Mouse (Mus musculus) urinary bladder, adult 2 months (tissue): ENCODE measurements around the gene Tex37. TPM values are rescaled to one million over a fixed set of nuclear protein-coding genes. Genes with fewer than 3 reads are reported as not detected.

Experiments used
- DNase-seq: peaks from one replicate; pipeline ENCODE4 v3.0.0; 2022; ENCODE audit warnings: low spot score
- polyA plus RNA-seq: library from polyadenylated mRNA; depleted of rRNA; stranded (reverse); fragments of >200 nt; gene quantifications from 2 replicates; pipeline ENCODE4 v1.2.3, GENCODE M21; 2012; rRNA removed

The Tex37 gene
- polyA plus RNA-seq, 1 experiment: not detected

DNA sequence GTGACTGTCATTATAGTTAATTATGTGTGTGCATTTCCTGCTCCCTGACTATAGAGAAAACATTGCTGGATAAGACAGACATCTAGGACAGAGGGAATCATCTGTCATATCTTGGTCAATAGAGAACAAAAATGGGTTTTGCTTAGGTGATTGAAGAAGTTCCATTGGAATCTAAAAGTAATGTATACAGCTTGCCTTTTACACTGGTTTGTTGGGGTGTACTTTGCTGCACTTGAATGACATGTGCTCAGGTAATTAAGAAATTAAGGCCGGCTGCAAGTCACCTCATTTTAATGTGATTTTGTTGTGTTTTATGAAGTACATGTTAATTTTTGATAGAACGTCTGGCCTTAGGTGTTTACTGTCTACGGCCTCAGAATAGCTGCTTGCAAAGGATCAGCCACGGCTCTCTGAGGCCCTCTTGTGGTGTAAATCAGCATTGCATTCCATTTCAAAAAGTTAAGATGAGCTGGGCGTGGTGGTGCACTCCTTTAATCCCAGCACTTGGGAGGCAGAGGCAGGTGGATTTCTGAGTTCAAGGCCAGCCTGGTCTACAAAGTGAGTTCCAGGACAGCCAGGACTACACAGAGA lies 37.9 kb downstream of the Tex37 start:
- no peak for DNase-seq

DNA sequence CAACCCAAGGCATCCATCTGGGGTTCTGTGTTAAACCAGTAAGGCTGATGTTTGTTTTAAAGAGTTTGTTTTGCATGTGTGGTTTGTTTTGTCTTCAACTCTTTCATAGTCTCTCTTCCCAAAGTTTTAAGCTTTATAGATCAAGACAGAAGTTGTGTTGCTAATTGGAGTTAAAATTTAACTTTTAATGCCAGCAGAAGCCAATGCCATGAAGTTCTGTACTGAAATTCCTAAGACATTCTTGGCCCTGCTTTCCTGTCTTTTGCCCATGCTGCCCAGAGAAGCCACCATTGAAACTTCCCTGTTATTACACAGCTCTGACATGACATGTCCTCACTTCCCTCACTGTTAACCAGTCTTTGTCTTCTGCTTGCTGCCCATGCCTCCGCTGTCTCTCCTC lies 43.7 kb downstream of the Tex37 start:
- DNase-seq: no peak

DNA sequence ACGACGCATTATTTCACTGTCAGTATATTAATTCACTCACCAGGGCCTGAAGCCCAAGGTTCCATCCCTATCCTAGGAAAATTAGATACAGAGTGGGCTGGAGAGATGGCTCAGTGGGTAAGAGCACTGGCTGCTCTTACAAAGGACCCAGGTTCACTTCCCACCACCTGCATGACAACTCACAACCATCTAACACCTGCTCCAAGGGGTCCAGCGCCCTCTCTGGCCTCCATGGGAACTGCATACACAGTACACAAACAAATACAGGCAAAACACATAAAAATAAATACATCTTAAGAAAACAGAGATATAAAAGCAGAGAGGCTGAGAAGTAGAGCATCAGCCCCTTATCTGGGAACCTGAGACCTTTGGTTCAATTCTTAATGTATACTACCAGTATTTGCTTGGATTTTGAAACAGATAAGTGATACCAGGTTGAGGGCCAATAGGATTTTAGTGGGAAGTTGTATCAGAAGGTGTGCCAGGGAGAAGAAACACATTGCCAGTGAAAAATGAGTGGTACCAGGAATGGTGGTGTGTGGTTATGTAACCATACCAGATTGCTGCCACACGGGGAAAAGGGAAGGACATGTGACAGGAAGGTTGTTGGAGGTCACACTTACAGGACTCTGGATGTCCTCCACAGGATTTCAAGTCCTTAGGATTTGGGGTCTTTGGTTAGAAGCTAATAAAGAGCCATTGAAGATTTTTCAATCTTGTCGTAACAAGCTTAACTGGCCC lies 44.5 kb downstream of the Tex37 start:
- no peak for DNase-seq

DNA sequence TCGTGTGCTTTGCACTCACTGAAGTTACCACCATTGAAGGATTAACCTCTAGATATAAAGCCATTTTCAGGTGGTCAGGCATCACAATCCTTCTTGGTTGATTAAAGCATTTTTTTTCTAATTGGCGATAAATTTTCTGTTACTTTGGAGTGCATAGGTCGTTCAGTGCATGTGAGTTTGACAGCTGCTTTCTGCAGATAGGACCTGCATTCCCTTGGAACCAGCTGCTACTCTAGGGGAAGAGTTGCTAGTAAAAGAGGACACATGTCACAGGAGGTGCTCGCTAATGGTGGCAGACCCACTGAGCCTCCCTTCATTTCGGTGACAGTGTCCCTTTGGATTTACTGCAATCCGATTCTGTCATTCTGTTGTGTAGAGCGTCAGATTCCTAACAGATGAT lies 46.2 kb downstream of the Tex37 start:
- no peak for DNase-seq

DNA sequence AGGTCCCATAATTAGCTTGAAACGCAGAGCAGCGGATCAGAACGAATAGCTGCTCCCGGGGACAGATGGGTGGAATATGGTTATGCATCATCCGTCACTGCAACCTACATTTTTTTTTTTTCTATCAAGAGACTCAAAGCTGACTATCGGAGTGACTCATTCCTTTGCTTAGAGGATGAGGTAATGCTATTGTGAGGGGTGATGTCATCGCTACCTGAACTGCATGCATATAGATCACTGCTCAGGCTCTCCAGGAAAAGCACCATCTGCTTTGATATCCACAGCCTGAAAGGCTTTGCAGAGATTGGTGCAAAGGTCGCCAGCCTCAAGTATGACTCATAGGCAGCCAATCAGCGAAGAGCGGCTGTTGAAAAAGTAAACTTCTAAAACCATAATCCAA lies 46.6 kb downstream of the Tex37 start:
- DNase-seq: no peak

DNA sequence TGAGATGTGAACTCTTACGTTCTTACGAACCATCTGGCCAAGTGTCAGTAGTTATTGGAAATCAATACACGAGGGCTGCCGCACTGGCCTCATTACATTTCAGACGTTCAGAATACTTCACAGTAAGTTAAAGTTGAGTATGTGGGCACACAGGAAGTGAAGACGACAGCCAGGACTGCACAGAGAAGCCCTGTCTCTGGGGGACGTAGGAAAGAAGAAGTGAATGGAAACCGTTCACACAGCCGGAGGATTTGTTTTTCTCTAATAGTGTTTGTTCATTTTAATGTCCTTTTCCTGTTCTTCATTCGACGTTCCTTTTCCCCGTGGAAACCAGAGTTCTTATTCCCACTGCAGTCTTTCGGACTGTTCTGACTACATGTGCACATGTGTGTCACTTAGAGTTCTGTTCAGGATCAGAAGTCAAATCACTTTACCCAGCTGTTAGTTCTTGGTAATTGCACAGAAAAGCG lies 47.2 kb downstream of the Tex37 start:
- DNase-seq: no peak

DNA sequence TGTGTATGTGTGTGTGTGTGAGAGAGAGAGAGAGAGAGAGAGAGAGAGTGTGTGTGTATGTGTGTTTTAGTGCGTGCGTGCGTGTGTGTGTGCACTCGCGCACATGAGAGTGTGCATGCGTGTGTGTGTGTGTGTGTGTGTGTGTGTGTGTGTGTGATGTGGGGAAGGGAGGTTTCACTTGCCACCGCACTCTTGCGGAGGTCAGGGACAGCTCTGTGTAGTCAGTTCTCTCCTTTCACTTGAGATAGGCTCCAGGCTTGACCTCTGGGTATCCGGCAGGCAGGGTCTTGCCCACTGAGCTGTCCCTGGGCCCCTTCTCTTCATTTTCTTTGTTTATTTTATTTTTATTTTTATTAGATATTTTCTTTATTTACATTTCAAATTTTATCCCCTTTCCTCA lies 51.4 kb downstream of the Tex37 start:
- no peak for DNase-seq

DNA sequence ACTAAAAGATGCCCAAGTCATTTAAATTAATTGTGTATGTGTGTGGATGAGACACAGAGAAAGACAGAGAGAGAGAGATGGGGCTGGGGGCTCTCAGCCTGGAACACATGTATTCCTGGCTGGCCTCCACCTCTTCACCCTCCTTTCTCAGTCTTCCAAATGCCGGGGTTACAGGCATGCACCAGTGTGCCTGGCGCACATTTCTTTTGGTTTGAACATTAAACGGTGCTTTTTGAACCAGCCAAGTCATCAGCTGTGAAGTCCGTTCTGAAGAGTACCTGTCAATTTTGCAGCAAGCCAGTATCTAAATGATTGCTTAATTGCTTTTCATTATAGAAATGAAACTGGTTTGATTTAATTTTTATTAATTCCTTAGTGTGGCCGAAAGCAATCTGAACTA lies 52.0 kb downstream of the Tex37 start:
- no peak for DNase-seq

DNA sequence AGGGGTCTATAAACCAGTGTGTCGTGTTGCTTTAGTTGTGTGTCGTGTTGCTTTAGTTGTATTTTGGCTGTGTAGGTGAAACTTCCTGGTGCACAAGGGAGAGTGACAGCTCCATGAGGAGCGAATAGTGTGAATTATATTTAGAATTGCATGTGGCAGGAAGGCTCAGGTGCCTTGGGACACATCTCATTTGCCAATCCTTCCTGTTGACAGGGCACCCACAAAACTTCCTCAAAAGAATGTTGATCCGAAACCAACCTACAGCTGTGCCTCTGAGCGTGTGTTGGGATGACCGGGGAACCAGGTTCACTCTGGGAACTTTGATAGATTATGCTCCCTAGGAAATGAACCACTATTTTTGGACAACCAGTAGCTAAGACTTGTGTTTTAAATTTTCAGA lies 54.4 kb downstream of the Tex37 start:
- no peak for DNase-seq

Other genes with a start within 250 kb of the Tex37 start
- gene Rpia, start 126.7 kb downstream of the Tex37 start, polyA plus RNA-seq: 24.8 and 27.8 TPM in 2 replicates
- gene Eif2ak3, start 74.4 kb downstream of the Tex37 start, polyA plus RNA-seq: 15.6 and 16.3 TPM in 2 replicates
- gene Foxi3, start 37.6 kb upstream of the Tex37 start, polyA plus RNA-seq: not detected in 2 replicates
- gene Thnsl2, start 225.5 kb upstream of the Tex37 start, polyA plus RNA-seq: 10.0 and 10.5 TPM in 2 replicates